Mouse (Mus musculus): ENCODE measurements around the gene Cntnap2.

Gene Cntnap2

DNA sequence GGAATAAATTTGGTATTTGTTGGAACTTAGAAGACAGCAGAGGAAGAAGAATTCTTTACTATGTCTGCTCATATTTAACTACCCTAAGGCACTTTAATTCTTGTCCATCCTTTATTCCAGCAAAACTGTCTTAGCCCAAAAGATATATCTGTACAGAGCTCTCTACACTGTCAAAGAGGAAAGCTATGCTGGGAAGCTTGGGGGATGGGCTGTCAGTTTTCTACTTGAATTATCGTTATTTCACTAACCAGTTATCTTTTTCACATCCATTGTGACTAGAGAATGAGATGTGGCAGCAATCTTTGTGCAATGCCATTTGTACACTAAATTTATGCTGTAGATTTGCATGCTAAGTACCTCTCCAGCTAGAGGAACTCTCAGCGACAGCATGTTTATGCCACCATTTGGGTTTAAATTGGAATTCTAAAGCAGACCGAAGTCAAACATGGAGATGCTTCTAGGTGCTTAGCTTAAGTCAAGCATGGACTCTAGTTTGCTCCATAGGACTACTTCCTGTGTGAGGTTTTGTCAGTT is 268.9 kb downstream of the Cntnap2 start:
- no peak for DNase-seq (ENCODE audit: low spot score in 2 of 2)

DNA sequence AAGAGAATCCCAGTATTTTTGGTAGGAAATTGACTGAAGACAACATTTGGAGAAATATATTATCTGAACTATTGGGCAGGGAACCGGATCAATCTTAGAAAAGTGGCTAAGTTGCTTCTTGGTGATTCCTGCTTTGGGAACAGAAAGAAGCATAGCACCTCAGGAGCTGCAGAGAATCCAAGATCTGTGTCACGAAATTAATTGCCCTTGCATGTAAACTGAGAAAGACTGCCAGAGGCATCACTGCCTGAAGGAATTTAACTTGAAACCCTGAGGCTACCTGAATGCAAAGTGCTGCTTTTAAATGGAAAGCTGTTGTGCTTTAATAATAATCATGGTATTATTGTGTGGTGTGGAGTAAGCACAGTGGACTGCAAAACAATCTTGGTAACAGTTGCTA is 286.2 kb downstream of the Cntnap2 start:
- no peak for DNase-seq (ENCODE audit: low spot score in 2 of 2)

DNA sequence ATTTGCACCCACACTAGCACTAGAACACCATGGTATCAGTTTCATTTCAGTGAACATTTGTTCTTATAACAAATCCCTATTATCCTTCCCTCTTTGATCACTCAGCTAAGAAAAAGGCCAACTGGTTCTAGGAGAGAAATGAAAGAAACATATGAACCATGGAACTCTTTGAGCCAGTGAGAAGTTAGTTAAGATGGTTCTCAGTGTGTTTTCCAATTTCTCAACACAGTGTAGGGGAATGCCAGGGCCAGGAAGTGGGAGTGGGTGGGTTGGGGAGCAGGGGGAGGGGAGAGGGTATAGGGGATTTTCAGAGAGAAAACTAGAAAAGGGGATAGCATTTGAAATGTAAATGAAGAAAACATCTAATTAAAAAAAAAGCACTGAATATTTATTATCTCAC is 286.8 kb downstream of the Cntnap2 start:
- no peak for DNase-seq (ENCODE audit: low spot score in 2 of 2)

DNA sequence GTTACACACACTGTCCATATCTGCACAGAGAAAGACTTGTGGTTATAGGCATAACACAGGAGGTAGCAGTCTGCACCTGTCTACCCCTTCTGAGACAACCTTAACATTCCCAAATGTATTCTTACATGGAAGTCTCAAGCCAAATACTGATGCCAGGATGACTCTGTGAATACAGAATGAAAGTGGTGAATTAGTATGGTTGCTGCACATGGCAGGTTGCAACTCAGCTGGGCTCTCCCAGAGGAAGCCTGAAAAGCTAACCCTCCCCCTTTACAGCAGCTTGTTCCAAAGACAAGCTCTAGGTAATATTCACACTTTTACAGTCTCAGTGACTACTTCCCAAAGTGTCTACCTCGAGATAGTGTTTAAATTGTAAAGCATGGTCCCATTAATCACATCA is 307.3 kb downstream of the Cntnap2 start:
- no peak for DNase-seq (ENCODE audit: low spot score in 2 of 2)

DNA sequence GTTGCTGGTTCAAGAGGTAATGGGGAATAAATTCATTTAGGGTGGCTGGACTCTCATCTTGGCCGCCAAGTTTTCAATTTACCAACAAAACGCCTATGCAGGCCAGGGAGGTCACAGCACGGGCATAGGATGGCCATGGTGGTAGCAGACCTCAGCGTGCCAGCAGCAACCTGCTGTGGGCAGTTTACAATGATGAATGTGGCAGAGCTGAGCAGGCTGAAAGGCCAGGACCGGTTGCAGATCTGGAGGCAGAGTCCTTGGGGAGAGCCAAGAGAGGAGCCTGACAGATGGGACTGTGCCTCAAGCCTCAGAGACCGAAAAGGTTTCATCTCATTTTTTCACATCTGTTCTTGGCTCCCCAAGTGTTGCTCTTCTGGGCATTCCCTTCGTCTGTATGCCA is 322.0 kb downstream of the Cntnap2 start:
- DNase-seq (ENCODE audit: low spot score in 2 of 2), result no peak

DNA sequence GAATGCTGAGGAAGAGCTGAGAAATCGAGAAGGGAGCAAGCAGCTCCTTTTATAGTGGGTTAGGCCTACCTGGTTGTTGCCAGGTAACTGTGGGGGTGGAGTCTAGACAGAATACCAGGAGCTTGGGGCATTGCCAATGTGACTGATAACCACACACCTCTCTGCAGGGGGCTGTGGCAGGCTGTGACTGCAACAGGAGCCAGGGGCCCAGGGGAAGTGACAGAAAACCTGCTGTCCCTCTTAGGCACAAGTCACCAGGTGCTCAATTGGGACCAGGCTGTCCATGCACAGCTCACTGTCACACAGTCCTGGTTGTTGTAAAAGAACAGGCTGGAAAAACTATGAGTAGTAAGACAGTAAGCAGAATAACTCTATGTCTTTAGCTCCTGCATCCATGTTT is 329.9 kb downstream of the Cntnap2 start:
- no peak for DNase-seq (ENCODE audit: low spot score in 2 of 2)

DNA sequence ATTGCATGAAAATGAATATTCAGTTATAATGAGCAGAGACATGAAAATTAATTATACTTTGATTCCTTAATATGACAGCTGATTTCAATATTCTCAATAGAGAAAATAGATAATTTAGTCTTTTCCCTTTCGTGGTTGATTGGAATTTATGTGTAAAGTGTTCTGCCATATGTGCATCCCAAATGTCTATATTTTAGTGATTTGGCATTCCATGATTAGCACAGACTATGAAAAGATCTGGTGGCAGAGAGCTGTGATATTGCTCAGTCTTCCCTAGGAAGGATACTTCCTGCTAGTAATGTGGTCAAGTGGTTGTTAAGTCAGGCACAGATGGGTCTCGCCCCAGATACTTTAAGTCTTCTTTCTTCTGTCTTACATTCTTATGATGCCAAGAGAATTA is 354.5 kb downstream of the Cntnap2 start:
- no peak for DNase-seq (ENCODE audit: low spot score in 2 of 2)

DNA sequence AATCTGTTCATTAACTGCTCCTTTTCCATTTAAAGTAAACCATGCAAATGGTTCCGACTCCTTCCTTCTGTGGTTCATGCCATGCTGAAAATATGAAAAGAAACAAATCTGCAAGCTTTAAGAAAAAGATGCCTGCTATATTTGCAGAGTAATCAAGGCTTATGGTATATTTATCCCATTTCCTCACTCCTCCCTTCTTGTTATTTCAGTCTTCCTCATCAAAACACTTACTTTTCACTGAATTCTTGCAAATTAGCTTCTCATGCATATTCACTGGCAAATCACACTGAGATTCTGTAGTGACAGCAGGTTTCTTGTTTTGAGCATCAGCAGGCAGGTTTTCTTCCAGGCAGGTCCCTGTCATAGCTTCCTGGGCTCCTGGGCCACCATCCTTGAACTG is 396.3 kb downstream of the Cntnap2 start:
- DNase-seq (ENCODE audit: low spot score in 2 of 2), result no peak

DNA sequence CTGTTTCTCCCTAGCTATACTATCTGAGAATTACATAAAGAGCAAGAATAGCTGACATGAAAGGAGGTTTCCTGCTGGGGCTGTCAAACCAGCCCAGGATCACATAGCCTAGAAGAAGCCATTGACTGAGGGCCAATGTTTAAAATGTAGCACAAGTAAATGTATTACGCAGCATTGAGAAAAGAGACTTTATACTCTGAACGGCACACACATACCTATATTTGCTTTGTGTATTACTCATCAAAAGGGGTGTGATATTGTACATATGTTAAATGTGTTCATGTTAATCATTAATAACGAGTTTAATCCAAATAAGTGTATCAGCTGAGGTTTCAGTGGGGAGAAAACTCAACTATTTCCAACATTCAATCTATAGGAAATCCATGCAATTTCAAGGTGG is 459.1 kb downstream of the Cntnap2 start:
- DNase-seq (ENCODE audit: low spot score in 2 of 2), result no peak

DNA sequence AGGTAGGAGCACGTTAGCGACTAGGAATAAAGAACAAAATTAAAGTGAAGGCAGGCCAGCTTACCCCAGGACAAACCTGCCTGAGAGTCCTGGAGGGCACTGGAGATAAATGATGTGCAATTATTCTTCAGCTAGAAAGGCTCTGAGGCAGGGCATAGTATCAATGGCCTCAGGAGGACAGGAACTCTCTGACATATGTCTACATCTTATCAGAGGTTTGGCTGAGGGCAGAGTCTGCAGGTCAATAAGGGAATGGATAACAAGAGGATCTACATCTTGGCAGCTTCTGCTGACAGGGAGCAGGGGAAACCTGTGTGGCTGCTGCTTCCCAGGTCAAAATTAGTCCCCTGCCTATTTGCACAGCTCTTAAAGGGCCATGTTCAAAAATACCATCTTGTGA is 477.8 kb downstream of the Cntnap2 start:
- no peak for DNase-seq (ENCODE audit: low spot score in 2 of 2)

DNA sequence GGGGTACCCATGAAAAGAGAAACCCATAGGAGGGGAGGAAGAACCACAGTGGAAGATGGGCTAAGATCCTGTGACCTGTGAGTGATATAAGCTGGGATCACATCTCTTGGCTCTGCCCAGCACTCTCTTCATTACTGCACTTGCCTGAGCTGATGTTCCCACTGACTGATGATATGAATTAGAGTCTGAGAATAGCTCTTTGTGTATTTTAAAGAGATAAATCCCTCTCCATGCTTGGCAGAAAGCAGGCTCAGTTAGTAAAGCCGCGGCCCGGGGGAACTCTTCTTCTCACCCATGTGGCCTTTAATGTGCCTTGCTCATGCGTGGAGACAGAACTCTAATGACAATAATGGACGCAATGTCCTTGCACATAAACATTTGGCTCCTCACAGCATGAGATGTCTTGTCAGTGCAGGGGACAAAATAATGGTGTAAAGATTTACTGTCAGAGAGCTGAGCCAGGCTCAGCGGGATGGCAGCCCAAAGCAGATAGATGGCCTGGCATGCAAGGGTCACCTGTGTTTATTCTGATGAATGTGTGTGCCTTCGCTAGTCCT is 485.2 kb downstream of the Cntnap2 start:
- DNase-seq (ENCODE audit: low spot score in 2 of 2), result no peak

DNA sequence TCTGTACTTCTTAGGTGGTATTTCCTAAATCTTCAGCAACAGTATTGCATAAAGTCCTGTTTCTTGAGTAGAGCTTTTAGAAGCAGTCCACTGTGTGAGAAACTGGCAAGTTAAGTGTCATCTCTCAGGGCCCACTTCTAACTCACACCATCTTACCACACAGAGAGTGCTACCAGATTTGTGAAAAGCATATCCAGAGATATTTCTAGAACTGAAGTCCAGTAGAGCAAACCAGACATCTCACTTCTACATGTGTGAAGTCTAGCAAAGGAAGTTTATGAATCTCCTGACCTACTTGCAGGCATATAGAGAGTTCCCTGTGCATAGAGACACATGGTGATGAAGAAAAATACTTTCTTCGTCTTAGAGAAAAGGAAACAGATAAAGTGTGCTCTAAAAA is 500.6 kb downstream of the Cntnap2 start:
- no peak for DNase-seq (ENCODE audit: low spot score in 2 of 2)

DNA sequence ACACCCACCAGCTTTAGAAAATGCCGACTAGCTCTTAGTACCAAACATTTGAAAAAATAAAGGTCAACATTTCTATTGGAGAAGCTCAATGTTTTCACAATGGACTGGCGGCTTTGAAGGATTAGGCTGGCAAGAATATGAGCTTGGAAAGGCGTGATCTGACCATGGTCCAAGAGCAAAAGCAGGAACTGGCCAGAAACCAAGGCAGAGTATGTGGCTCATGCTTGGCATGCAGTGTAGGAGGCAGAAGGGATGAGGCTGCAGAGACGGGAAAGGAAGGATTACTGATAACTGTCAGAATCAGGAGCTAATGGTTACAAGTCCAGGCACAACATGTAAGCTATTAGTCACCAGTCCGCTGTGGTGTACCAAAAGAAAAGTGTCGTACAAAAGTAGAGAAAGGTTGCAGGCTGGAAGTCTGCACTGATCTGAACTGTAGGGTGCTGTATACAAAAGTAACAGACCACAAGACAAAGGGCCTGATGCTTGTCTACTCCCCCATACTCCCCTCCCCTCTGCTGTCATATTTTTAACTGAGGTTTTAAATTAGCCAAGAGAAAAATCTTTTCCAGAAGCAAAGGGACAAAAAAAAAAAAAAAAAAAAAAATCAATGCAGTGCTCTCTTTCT is 525.4 kb downstream of the Cntnap2 start:
- no peak for DNase-seq (ENCODE audit: low spot score in 2 of 2)

DNA sequence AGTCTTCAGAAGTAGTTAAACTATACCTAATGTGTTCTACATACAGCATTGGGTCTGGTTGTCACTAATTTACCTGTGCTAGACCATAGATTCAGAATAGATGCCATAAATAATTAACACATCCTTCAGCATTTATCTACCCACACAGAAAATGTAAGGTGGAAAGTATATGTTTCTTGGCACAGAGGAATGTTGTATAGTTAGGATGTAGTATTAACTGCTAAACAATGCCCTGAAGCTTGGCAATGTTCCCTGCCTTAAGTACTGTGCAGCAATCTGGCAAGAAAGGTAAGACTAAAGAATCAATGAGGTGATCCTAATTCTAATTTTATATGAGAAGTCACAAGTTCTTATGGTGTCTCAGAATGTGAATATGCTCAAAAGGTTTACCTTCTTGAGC is 529.9 kb downstream of the Cntnap2 start:
- DNase-seq (ENCODE audit: low spot score in 2 of 2), result no peak

DNA sequence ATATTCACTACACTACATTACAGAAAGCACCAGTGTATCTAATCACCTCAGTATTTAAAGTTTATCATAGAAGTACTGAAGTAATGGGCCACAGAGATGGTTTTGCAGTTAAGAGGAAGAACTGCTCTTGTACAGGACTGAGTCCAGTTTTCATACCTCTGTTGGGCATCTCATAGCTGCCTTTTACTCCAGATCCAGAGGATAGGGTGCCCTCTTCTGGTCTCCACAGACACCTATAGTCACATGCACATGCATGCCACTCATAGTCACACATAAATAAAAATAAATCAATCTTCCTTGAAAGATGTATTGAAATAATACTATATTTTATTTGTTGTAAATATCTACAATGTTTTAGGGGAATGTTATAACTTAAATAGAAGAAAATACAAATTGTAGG is 587.9 kb downstream of the Cntnap2 start:
- DNase-seq (ENCODE audit: low spot score in 2 of 2), result no peak

DNA sequence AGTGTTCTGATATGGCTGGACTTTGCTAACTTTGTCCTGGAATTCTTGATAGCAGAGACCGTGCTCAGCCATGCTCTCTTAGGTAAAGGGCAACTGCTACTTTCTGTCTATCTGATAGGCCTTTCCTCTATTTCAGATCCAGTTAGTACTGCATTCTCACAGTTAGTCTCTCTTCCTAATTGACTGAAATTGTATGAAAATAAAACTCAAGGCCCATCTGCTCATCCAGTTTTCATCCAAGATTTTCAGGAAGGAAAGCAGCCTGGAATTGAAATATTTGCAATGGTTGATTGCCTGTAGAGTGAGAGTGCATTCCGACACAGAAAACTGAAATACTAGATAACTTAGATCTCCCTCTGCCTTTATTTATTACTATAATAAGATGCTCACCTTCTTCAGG is 589.3 kb downstream of the Cntnap2 start:
- DNase-seq (ENCODE audit: low spot score in 2 of 2), result no peak

DNA sequence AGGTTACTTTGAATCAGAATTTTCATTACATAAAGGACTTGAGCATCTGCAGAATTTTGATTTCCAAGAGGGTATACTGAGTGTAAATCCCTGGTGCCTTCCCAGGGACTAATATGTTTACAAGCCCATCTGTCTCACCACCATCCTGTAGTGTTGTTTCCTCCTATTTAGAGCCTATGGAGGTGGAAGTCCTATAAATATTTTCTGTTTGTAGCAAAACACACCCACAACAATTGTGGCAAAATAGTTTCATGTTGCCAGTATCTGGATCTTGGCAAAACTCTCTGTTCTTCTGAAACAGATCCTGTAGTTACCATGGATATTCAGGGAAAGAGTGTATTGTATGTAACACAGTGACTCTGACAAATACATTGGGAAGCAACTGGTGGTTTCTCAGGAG is 641.1 kb downstream of the Cntnap2 start:
- DNase-seq (ENCODE audit: low spot score in 2 of 2), result no peak

DNA sequence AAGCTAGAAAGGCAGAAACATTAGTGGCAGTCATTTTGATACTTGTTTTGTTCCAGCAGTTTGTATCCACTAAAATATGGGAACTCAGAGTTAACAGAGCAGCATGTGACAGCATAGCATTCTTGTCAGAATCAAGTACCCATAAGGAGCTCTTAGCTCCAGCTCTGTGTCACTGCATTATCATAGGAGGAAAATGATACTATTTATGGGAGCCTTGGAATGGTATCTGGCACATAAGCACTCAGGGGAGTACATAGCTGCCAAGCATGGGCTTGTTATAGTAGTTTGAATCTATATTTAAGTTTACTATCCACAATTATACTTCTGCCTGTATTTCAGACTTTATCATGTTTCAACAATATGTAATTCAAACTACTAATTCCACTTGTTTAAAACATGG is 732.5 kb downstream of the Cntnap2 start:
- peak in 1 of 2 experiments; percentile 8 for DNase-seq (ENCODE audit: low spot score in 2 of 2)

DNA sequence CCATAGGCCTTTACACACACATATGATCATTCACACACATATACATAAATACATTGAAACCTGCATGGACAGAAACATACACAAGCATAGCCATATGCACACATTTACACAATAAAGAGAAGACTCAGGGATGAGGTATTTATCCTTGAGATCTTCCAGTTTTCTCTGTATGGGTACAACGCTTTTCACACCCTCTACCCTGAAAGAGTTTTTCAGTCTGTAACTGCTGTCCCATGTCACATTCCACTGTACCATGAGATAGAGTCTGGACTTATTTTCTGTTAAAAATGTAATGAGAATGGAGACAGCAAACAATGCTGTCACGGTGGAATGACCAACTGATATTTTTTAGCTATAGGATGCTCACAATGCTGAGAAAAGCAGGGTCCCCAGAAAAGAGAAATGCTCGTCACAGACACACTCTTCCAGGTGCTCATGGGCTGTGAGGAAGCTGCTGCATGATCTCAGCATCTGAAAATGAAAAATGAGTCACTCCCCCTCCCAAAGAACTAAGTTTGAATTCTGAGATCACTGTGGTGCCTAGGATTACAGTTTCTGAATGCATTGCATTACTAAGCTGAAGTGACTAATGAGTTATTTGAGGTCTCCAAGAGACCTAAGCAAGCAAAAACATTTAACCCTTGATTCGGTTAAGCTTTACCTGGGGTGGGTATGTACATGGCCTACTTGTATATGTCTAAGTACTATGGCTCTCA is 782.6 kb downstream of the Cntnap2 start:
- no peak for DNase-seq (ENCODE audit: low spot score in 2 of 2)

DNA sequence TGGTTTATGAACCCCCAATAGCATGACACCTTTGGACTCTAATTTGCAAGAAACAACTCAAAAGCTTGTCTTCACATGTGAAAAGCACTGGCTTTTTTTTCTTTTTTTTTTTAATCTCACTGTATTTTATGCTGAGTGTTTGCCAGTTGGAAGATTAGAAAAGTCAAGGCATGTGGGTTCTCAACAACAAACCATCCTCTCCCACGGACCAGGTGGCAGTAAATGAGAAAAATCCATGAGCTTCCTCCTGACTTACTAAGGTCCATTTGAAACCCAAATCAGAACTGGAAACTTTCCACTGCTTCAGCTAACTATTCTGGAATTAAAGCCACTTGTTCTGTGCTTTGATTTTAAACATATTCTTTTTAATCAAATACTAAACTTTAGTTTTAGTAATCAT is 784.6 kb downstream of the Cntnap2 start:
- DNase-seq (ENCODE audit: low spot score in 2 of 2), result no peak

DNA sequence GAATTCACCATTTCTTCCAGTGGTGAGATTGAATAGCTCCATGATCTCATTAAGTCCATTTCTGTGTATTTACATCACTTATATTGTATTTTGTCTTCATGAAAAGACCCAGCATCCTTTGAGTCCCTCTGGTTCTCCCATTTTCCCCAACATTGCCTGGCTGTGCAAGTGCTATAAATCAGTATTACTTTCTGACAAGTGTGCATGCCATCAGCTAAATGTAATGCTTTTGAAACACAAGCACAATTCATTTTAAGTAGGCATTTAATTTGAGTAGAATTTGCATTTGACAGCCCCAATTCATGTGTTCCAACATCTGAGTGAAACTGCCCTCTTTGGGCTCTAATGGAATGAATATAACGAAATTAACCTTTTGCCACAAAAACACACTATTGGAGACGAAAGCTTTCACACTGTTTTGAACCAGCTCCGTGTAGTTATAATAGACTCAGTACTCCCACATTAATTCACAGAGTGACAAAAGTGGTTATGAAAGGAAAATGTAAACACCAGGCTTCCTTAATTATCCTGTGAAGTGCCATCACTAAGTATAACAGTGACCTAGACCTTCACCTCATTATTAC is 812.3 kb downstream of the Cntnap2 start:
- no peak for DNase-seq (ENCODE audit: low spot score in 2 of 2)

DNA sequence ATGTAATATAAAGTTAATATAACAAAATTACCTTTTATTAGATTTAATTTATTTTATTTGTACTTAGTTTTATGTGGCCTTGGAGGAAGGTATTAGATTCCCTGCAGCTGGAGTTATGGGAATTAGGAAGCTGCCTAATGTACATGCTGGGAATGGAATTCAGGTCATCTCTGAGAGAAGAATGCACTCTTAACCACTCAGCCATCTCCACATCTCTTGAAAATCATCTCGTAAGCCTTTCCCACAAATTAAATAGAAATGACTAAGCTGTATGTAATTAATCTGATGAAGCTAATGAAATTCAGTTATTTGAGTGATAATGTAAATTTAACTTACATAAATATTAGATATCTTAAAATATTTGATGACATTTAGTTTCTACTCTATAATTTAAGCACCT is 826.3 kb downstream of the Cntnap2 start:
- no peak for DNase-seq (ENCODE audit: low spot score in 2 of 2)

DNA sequence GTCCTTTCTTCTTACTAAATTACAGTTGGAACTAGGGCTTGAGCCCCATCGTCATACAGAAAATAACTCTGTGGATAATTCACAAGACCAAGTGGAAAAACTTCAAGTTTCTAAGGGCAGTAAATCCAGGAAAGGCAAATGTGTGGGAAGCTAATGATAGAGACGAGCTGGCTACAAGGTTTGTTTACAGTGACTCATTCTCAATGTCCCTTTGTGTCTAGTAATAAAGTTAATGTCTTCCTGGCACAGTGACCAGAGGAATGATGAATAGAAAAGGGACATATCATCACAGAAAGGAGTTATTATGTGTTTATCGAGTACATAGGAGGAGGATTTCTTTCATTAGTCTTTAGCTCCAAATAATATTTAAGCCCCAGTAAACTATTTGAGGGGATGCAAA is 828.7 kb downstream of the Cntnap2 start:
- DNase-seq (ENCODE audit: low spot score in 2 of 2), result no peak

All from heart, adult 9 months (tissue).